Comparison of ENCODE assay signal across 8 mouse cellular contexts in genomic region chr7:116308632-116308991, GRCm38 (mm10). TPM values are rescaled to one million over a fixed set of nuclear protein-coding genes. Genes with fewer than 3 reads are reported as not detected.
A peak's percentile ranks its signal among the peaks of the same experiment; 100 is the strongest.
DNase-seq lines count a peak whose midpoint lies in the region; ATAC-seq and TF ChIP-seq lines count a peak whose summit lies in the region.

No protein-coding gene starts in this region.

- H3K9ac ChIP-seq in heart, embryonic 16.5 days (ENCODE audit: low read length): peak overlapping the region; percentile 79
- H3K9ac ChIP-seq in intestine, postnatal 0 days (ENCODE audit: low read depth, low read length): peak overlapping the region; percentile 63; the same call in 1 of the 2 replicates
- peak overlapping the region; percentile 53 for H3K9ac ChIP-seq in lung, embryonic 16.5 days (ENCODE audit: low read length)

- WGBS in heart, embryonic 16.5 days: 4% methylated on average over 16 of the region's 16 CpGs
- WGBS in intestine, postnatal 0 days: 9% methylated on average over 15 of the region's 16 CpGs
- WGBS in lung, embryonic 16.5 days: 8% methylated on average over 14 of the region's 16 CpGs

- H3K4me3 ChIP-seq in heart, embryonic 16.5 days (ENCODE audit: low read length): peak overlapping the region; percentile 73
- H3K4me3 ChIP-seq in intestine, postnatal 0 days (ENCODE audit: low read depth, low read length): peak overlapping the region; percentile 82
- peak overlapping the region; percentile 78 for H3K4me3 ChIP-seq in lung, embryonic 16.5 days (ENCODE audit: low read length)

- peak; percentile 17; the same call in 1 of the 2 replicates for ATAC-seq in heart, embryonic 16.5 days (replicated peaks; ENCODE audit: extremely low read depth, insufficient read depth, low FRiP score)
- ATAC-seq in intestine, postnatal 0 days: peak; percentile 85
- peak; percentile 41 for ATAC-seq in lung, embryonic 16.5 days (ENCODE audit: low read depth)

- TF ChIP-seq CTCF in intestine, postnatal 0 days (IDR thresholded peaks at IDR 0.05; ENCODE audit: low read depth): no peak

- peak overlapping the region; percentile 98 for H3K4me2 ChIP-seq in heart, embryonic 16.5 days (ENCODE audit: low read depth, low read length)
- H3K4me2 ChIP-seq in intestine, postnatal 0 days (replicated peaks; ENCODE audit: low read depth): peak overlapping the region; percentile 96
- H3K4me2 ChIP-seq in lung, embryonic 16.5 days (ENCODE audit: low read depth, low read length): peak overlapping the region; percentile 99

- peaks cover 4% of the 10 kb centered on the region; the same call in 1 of the 2 replicates for H3K27me3 ChIP-seq in heart, embryonic 16.5 days (ENCODE audit: control insufficient read depth, insufficient read depth, low read length)
- H3K27me3 ChIP-seq in intestine, postnatal 0 days (replicated peaks; ENCODE audit: control insufficient read depth, insufficient read depth, low read length): no peaks in the 10 kb centered on the region
- H3K27me3 ChIP-seq in lung, embryonic 16.5 days (ENCODE audit: control insufficient read depth, insufficient read depth, low read depth, low read length): peaks cover 10% of the 10 kb centered on the region

- peak overlapping the region; percentile 42; the same call in 1 of the 2 replicates for H3K27ac ChIP-seq in heart, embryonic 16.5 days (ENCODE audit: low read length)
- peak overlapping the region; percentile 86 for H3K27ac ChIP-seq in intestine, postnatal 0 days (ENCODE audit: low read depth, low read length)
- H3K27ac ChIP-seq in lung, embryonic 16.5 days (ENCODE audit: low read length): peak overlapping the region; percentile 87

- H3K4me1 ChIP-seq in heart, embryonic 16.5 days (ENCODE audit: control insufficient read depth, insufficient read depth, low read length): peaks cover 26% of the 10 kb centered on the region
- H3K4me1 ChIP-seq in intestine, postnatal 0 days (replicated peaks; ENCODE audit: control insufficient read depth, insufficient read depth, low read length): 0 out of 2 replicates have a peak, but pooled peaks cover 4% of the 10 kb centered on the region
- H3K4me1 ChIP-seq in lung, embryonic 16.5 days (replicated peaks; ENCODE audit: control insufficient read depth, insufficient read depth, low read length): peaks cover 14% of the 10 kb centered on the region

- DNase-seq in heart, adult 8-10 months (ENCODE audit: low spot score): no peak
- peak; percentile 50 for DNase-seq in embryo, embryonic 9.5 days (ENCODE audit: extremely low spot score)
- DNase-seq in thymus, postnatal 25 days: peak; percentile 54
- DNase-seq in cerebellum, adult 11 months: no peak
- no peak for DNase-seq in cerebellum, postnatal 36 days

- no peaks in the 10 kb centered on the region for H3K9me3 ChIP-seq in heart, embryonic 16.5 days (replicated peaks; ENCODE audit: control insufficient read depth, low read length)
- H3K9me3 ChIP-seq in intestine, postnatal 0 days (ENCODE audit: control insufficient read depth): no peaks in the 10 kb centered on the region
- no peaks in the 10 kb centered on the region for H3K9me3 ChIP-seq in lung, embryonic 16.5 days (ENCODE audit: control insufficient read depth, low read length)

- no peaks in the 10 kb centered on the region for H3K36me3 ChIP-seq in heart, embryonic 16.5 days (ENCODE audit: control insufficient read depth, insufficient read depth)
- no peaks in the 10 kb centered on the region for H3K36me3 ChIP-seq in intestine, postnatal 0 days (ENCODE audit: control insufficient read depth, insufficient read depth)
- no peaks in the 10 kb centered on the region for H3K36me3 ChIP-seq in lung, embryonic 16.5 days (ENCODE audit: control insufficient read depth, insufficient read depth, low read length)

RNA-seq across cellular contexts. Expression of gene Plekha7, which starts 0.4 kb away (rescaled TPM):
- polyA plus RNA-seq in heart, embryonic 16.5 days (2015; fragmentation: Nextera tagmentation; extraction: Ambion mirVana): 40.9 and 44.5 TPM in 2 replicates
- 1 to 10 TPM; 4.2 to 9.8 (median 6.5) TPM for total RNA-seq in heart, adult 8-10 months (2022)
- polyA plus RNA-seq in intestine, postnatal 0 days (2015; fragmentation: Nextera tagmentation; extraction: Ambion mirVana): 17.2 and 20.2 TPM in 2 replicates
- polyA plus RNA-seq in lung, embryonic 16.5 days (2015; fragmentation: Nextera tagmentation; extraction: Ambion mirVana): 10.9 and 14.0 TPM in 2 replicates

RNA-seq across cellular contexts. Expression of gene Rps13, which starts 25.4 kb away (rescaled TPM):
- polyA plus RNA-seq in heart, embryonic 16.5 days (2015; fragmentation: Nextera tagmentation; extraction: Ambion mirVana): 427 and 491 TPM in 2 replicates
- total RNA-seq in heart, adult 8-10 months (2022): 100 to 1,000 TPM; 323 to 407 (median 359) TPM
- 471 and 493 TPM in 2 replicates for polyA plus RNA-seq in intestine, postnatal 0 days (2015; fragmentation: Nextera tagmentation; extraction: Ambion mirVana)
- 711 and 717 TPM in 2 replicates for polyA plus RNA-seq in lung, embryonic 16.5 days (2015; fragmentation: Nextera tagmentation; extraction: Ambion mirVana)

Comparison
In these comparisons a context has a peak if more than half of its experiments do, and no peak if none do; other contexts are left out.
1. ATAC-seq: peak in every context shown above with its lines; median percentile 85 in intestine, postnatal 0 days; 41 in lung, embryonic 16.5 days; 17 in heart, embryonic 16.5 days.
2. DNase-seq: peak in embryo, embryonic 9.5 days (single experiment) and thymus, postnatal 25 days (single experiment); none in heart, adult 8-10 months (single experiment), cerebellum, adult 11 months (single experiment) and cerebellum, postnatal 36 days (0 of 2).
3. Peak in every context shown above with its lines, with median percentiles within 50 percentile points of each other: H3K27ac ChIP-seq, H3K4me2 ChIP-seq, H3K4me3 ChIP-seq and H3K9ac ChIP-seq.